Mouse (Mus musculus) yolk sac, embryonic 10.5 days (tissue): ENCODE measurements around the gene AC124108.1.

Experiments used
- DNase-seq: peaks from one replicate; pipeline ENCODE4 v3.0.0-alpha.2; 2017; ENCODE audit warnings: low spot score

AC124108.1 gene

GRCm38 (mm10) chr1:132164780-132165518, 26.3 kb upstream of the AC124108.1 start:
- DNase-seq: no peak

- DNase-seq: no peak
Measured at GRCm38 (mm10) chr1:132165859-132166258, 25.4 kb upstream of the AC124108.1 start.

GRCm38 (mm10) chr1:132168115-132168767, 23.0 kb upstream of the AC124108.1 start:
- no peak for DNase-seq

DNA sequence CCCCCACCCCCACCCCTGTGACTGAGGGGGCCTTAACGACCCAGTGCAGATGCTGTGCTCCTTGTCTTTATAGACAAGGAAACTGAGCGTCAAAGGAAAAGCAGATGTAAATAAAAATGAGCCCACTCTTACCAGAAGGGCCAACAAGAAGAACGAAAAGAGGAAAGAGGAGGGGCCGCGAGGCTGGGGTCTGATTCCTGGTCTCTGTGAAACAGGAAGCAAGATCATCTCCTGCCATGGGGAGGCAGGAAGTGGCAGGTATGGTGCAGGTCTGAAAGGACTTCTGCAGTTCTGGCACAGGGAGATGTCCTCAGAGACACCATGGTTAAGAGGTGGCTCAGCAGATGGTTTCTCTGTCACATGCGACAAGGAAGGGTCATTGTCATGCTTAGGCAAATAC, 20.6 kb upstream of the AC124108.1 start:
- DNase-seq: no peak

- DNase-seq: no peak
Measured at GRCm38 (mm10) chr1:132171619-132172018, 19.6 kb upstream of the AC124108.1 start.

GRCm38 (mm10) chr1:132186303-132186702, 5.0 kb upstream of the AC124108.1 start:
- no peak for DNase-seq

DNA sequence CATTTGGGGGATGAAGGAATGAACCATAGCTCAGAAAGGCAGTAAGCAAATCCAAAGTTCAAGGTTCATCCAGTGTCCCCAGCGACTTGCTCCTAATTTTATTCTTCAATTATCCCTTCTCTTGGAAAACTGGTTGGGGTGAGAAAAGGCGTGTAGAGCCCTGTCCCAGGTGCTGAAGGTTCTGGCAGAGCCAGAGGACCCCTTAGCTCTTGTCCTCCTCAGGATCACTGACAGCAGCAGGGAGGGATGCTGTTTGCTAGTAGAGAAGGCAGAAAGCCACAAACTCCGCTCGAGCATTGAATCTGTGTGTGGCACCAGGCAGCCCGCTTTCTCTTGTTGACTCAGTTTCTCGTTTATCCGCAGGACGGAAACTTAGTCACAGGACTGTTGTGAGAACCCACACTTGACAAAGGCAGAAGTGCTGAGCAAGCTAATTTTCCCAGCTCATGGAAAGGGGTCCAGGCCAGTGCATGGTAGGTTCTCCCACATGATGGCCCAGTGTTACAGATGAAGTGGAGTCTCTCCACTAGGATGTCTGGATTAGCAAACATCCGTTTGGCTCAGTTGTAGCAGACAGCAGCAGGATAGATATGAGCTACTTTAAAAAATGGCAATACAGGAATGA, 2.7 kb upstream of the AC124108.1 start:
- DNase-seq: no peak

DNA sequence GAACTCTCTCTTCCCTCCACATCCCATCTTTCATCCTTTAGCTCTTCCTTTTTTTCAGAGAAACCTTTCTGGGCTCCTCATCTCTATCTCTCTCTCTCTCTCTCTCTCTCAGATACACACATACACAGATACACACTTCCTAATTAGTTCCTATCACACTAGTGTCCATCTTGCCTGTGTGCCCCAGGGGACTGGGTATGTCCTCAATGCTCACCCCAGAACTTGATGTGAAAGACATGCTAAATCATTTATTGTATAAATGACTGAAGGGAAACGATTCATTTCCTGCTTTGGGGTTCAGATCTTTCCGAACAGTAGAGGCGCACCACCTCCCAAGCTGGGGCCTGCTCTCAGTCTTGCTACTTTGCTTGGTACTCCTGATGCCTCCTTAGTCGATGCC, 2.0 kb upstream of the AC124108.1 start:
- DNase-seq: no peak

GRCm38 (mm10) chr1:132190040-132190513, 1.2 kb upstream of the AC124108.1 start:
- no peak for DNase-seq

DNA sequence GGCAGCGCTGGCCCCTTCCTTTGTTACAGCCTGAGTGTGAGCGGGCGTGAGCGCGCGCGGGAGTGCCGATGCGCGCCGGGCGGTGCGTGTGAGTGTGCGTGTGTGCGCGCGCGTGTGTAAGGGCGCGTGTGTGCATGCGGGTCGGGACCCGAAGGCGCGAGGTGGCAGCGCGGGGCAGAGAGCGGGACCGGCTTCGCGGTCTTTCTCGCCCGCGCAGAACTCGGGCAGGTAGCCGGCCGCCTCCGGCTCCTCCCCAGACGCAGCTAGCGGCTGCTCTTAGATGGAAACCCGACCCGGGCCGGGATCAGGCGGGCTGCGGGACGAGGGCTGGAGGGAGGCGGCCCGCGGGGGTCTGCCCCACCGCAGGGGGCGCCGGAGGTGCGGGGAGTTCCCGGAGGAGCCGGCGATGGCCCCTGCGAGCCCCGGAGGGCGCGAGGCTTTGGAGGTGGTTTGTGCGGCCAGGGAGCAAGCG, 600 bp upstream of the AC124108.1 start:
- DNase-seq: no peak

DNA sequence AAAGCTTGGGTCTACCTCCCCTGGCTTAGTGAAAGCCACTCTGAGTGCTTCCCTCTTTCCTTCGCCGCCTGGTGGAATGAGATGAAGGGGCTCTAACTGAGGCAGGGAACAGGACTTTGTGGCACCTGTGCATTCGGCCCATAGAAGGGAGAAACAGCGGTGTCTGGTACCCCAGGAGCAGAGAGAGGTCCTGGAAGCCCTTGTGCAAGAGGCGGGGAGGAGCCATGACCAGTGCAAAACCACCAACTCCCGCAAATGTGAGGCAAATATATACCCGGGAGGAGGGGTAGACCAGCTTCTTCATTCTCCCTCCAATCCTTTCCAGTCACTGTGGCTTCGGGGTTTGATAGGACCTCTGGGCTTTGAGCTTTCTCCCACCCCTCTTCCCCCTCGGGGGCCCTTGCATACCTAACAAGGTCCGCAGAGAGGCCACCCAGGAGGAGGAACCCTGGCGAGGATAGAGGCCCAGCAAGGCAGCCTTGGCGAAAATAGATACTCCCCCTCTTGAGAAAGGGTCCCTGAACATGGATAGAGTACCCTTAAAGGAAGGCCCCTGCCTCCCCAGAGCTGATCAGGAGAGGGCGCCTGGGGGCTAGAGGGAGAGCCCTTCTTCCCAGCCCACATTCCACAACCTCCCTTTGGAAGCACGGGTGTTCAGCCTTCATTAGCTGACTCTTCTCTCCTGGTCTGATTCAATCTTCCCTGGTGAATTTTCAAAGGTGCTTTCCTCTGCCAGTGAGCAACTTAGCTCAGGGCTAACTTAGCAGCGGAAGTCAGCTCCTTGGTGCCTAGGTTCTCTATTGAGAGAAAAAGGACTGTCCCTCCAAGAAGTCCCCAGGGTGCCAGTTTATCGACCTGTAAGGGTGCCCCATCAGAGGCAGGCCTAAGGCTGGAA, 776 bp downstream of the AC124108.1 start:
- DNase-seq: no peak

- DNase-seq: no peak
Measured at GRCm38 (mm10) chr1:132193806-132194205, 2.5 kb downstream of the AC124108.1 start.

DNA sequence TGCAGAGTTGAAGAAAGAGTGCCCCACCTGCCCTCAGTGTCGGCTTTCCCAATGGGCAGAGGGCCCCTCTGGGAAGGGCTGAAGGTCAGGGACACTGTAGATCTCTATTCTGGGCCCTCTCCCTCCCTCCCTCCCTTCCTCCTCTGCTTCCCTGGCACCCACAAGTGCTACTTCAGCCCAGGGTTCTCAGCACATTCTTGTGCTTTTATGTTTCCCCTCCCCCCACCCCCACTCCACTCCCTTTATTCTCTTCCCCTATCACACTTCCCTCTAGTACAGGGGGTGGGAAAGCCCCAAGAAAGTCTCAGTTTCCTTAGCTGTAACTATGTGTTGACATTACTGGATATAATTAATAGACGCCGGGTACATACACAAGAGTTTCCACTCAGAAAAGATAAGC, 3.4 kb downstream of the AC124108.1 start:
- no peak for DNase-seq

GRCm38 (mm10) chr1:132195100-132195499, 3.8 kb downstream of the AC124108.1 start:
- no peak for DNase-seq

DNA sequence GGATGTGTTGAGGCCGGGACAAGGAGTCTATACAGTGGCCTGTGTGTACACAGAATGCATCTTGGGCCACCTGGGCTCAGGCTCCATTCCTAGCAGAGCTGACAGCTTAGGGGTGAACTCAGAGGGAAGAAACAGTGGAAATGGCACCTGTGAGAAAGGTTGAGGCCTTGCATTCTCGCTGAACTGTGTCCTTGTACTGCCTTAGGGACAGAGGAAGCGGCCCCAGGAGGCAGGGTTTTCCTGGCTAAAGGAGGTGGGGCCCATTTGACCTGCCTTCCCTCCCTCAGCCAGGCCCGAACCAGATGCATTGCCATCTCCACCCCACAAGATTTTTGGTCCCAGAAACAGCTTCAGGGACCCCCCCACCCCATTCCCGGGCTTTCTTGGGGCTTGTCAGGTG, 4.4 kb downstream of the AC124108.1 start:
- no peak for DNase-seq

- no peak for DNase-seq
Measured at GRCm38 (mm10) chr1:132196337-132196736, 5.1 kb downstream of the AC124108.1 start.

- no peak for DNase-seq
Measured at GRCm38 (mm10) chr1:132197666-132198065, 6.4 kb downstream of the AC124108.1 start.

GRCm38 (mm10) chr1:132198401-132199071, 7.3 kb downstream of the AC124108.1 start:
- DNase-seq: no peak

- no peak for DNase-seq
Measured at GRCm38 (mm10) chr1:132199244-132199643, 8.0 kb downstream of the AC124108.1 start.

- no peak for DNase-seq
Measured at GRCm38 (mm10) chr1:132199934-132200333, 8.7 kb downstream of the AC124108.1 start.
